Mouse (Mus musculus) kidney, adult 2 months (tissue): ENCODE measurements around the gene Zbtb20.

Source experiments
- CTCF ChIP-seq: fragments of 200-500 bp; conservative IDR thresholded peaks from 2 replicates; pipeline ENCODE4 v1.5.1; 2011; ENCODE audit warnings: low read depth, mild to moderate bottlenecking, control low read depth, low read length, moderate library complexity, mixed read lengths; ENCODE audit not compliant: insufficient read depth, insufficient read length
- POLR2A ChIP-seq: fragments of 200-500 bp; IDR thresholded peaks from one replicate; pipeline ENCODE4 v1.6.1; 2011; ENCODE audit warnings: low read depth, low read length, control low read depth

GRCm38 (mm10) chr16:43130583-43130982 is 254.9 kb downstream of the Zbtb20 start:
- no peak for TF ChIP-seq CTCF
- TF ChIP-seq POLR2A = no peak
